Mouse (Mus musculus): ENCODE measurements around the gene Lipe. TPM values are rescaled to one million over a fixed set of nuclear protein-coding genes. Genes with fewer than 3 reads are reported as not detected.
A peak's percentile ranks its signal among the peaks of the same experiment; 100 is the strongest.

Gene Lipe
- 250 and 254 TPM in 2 replicates for polyA plus RNA-seq (2012; rRNA removed)

- H3K36me3 ChIP-seq (ENCODE audit: control insufficient read depth, insufficient read depth, low read length) = no peaks in the 10 kb centered on the region; the same call in 1 of the 2 replicates
- TF ChIP-seq POLR2A (IDR thresholded peaks at IDR 0.05; ENCODE audit: control insufficient read depth, low read depth, low read length) (no peak), CTCF (IDR thresholded peaks at IDR 0.05; ENCODE audit: control insufficient read depth, insufficient read depth, insufficient replicate concordance, low read depth, low read length) (no peak)
- no peaks in the 10 kb centered on the region for H3K27me3 ChIP-seq (ENCODE audit: control insufficient read depth, insufficient read depth, low read length)
- H3K4me1 ChIP-seq (ENCODE audit: control insufficient read depth, insufficient read depth, low read length) = peaks cover 5% of the 10 kb centered on the region
- H3K4me3 ChIP-seq (ENCODE audit: control insufficient read depth, low read depth, low read length) = peak within 1 kb of the TSS; percentile 98
- H3K27ac ChIP-seq (ENCODE audit: control insufficient read depth, insufficient read depth, low read depth, low read length) = peak within 1 kb of the TSS; percentile 96; the same call in 1 of the 2 replicates
Observed at GRCm38 (mm10) chr7:25398610-25399009, at the start of gene Lipe. TSS of gene Lipe (minus strand) at chr7:25398710.

DNA sequence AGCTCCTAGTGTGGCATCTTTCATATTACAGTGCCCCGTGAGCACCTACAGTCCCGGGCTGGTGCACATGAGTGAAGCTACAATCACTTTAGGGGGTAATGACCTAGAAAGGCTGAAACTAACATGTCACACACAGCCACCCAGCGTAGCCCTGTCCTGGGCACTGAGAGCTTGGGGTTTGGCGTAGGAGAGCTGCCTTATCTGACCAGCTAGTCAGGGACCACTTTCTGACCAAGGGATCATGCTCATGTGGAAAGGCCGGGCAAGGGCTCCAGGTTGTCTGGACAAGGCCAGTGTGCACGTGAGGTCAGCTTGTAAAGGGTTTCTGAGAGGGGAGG, 42.3 kb upstream of the Lipe start:
- TF ChIP-seq POLR2A (IDR thresholded peaks at IDR 0.05; ENCODE audit: control insufficient read depth, low read depth, low read length) (no peak), CTCF (IDR thresholded peaks at IDR 0.05; ENCODE audit: control insufficient read depth, insufficient read depth, insufficient replicate concordance, low read depth, low read length) (no peak)
- no peaks in the 10 kb centered on the region for H3K4me1 ChIP-seq (ENCODE audit: control insufficient read depth, insufficient read depth, low read length)
- H3K27me3 ChIP-seq (ENCODE audit: control insufficient read depth, insufficient read depth, low read length) = no peaks in the 10 kb centered on the region
- H3K27ac ChIP-seq (ENCODE audit: control insufficient read depth, insufficient read depth, low read depth, low read length) = no peak overlapping the region
- no peaks in the 10 kb centered on the region; the same call in 1 of the 2 replicates for H3K36me3 ChIP-seq (ENCODE audit: control insufficient read depth, insufficient read depth, low read length)
- no peak overlapping the region for H3K4me3 ChIP-seq (ENCODE audit: control insufficient read depth, low read depth, low read length)

- TF ChIP-seq CTCF (IDR thresholded peaks at IDR 0.05; ENCODE audit: control insufficient read depth, insufficient read depth, insufficient replicate concordance, low read depth, low read length) (no peak), POLR2A (IDR thresholded peaks at IDR 0.05; ENCODE audit: control insufficient read depth, low read depth, low read length) (no peak)
- Histone ChIP-seq H3K27me3 (ENCODE audit: control insufficient read depth, insufficient read depth, low read length) (no peaks in the 10 kb centered on the region), H3K4me1 (ENCODE audit: control insufficient read depth, insufficient read depth, low read length) (no peaks in the 10 kb centered on the region), H3K27ac (ENCODE audit: control insufficient read depth, insufficient read depth, low read depth, low read length) (no peak overlapping the region), H3K4me3 (ENCODE audit: control insufficient read depth, low read depth, low read length) (no peak overlapping the region), H3K36me3 (ENCODE audit: control insufficient read depth, insufficient read depth, low read length) (no peaks in the 10 kb centered on the region; the same call in 1 of the 2 replicates)
Observed at GRCm38 (mm10) chr7:25439978-25440815, 41.7 kb upstream of the Lipe start.

DNA sequence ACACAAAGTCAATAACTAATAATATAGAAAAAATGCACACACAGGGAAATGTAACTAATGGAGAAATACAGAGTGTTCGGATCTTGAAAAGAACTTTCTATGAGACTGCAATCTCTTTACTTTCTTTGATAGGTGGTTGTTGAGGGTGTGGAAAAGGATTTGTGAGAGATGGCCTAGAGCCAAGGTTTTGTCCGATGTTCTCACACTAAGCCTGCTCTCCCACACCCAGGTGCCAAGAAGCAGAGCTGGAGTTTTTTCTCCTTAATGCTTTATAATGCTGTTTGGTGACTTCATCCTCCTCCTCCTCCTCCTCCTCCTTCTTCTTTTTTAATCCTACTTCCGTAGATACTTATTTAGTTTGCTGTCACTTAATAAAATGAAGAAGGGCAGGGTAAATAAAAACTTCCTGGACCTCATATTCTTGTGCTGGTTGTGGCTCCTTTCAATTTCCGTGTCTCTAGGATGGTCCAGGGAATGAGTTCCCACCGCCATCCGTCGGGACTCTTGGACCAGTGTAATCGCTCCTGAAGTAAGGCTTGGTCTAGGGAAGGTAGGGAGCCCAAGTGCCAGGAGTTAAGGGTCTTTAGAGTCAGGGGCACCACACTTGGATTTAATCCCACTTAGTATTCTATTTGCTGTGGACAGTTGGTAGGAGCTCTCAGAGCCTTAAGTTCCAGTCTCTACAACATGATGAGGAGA, 40.8 kb upstream of the Lipe start:
- Histone ChIP-seq H3K4me1 (ENCODE audit: control insufficient read depth, insufficient read depth, low read length) (no peaks in the 10 kb centered on the region), H3K27ac (ENCODE audit: control insufficient read depth, insufficient read depth, low read depth, low read length) (no peak overlapping the region), H3K27me3 (ENCODE audit: control insufficient read depth, insufficient read depth, low read length) (no peaks in the 10 kb centered on the region), H3K4me3 (ENCODE audit: control insufficient read depth, low read depth, low read length) (no peak overlapping the region), H3K36me3 (ENCODE audit: control insufficient read depth, insufficient read depth, low read length) (no peaks in the 10 kb centered on the region; the same call in 1 of the 2 replicates)
- TF ChIP-seq POLR2A (IDR thresholded peaks at IDR 0.05; ENCODE audit: control insufficient read depth, low read depth, low read length) = no peak
- TF ChIP-seq CTCF (IDR thresholded peaks at IDR 0.05; ENCODE audit: control insufficient read depth, insufficient read depth, insufficient replicate concordance, low read depth, low read length) = no peak

- no peaks in the 10 kb centered on the region; the same call in 1 of the 2 replicates for H3K36me3 ChIP-seq (ENCODE audit: control insufficient read depth, insufficient read depth, low read length)
- no peaks in the 10 kb centered on the region for H3K27me3 ChIP-seq (ENCODE audit: control insufficient read depth, insufficient read depth, low read length)
- TF ChIP-seq CTCF (IDR thresholded peaks at IDR 0.05; ENCODE audit: control insufficient read depth, insufficient read depth, insufficient replicate concordance, low read depth, low read length) (no peak), POLR2A (IDR thresholded peaks at IDR 0.05; ENCODE audit: control insufficient read depth, low read depth, low read length) (no peak)
- H3K4me3 ChIP-seq (ENCODE audit: control insufficient read depth, low read depth, low read length) = no peak overlapping the region
- no peaks in the 10 kb centered on the region for H3K4me1 ChIP-seq (ENCODE audit: control insufficient read depth, insufficient read depth, low read length)
- H3K27ac ChIP-seq (ENCODE audit: control insufficient read depth, insufficient read depth, low read depth, low read length) = no peak overlapping the region
Observed at GRCm38 (mm10) chr7:25436704-25437103, 38.2 kb upstream of the Lipe start.

DNA sequence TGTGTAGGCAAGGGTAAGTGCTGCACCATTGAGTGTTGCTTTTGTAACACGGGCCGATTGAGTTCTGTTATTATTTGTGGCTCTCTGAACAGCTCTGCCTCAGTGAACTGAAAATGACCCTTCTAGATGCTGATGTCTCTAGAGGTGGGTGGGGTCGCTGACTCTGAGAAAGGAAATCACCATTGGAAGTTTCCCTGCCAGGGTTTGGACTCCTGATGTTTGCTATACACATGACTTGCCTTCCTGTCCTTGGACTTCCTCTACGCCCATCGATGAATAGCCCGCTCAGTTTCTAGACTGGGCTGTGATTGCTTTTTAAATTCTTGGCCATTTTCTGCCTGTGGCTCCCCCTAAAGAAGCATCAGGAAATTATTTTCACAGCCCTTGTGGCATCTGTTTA, 37.7 kb upstream of the Lipe start:
- Histone ChIP-seq H3K27ac (ENCODE audit: control insufficient read depth, insufficient read depth, low read depth, low read length) (no peak overlapping the region), H3K4me1 (ENCODE audit: control insufficient read depth, insufficient read depth, low read length) (no peaks in the 10 kb centered on the region), H3K36me3 (ENCODE audit: control insufficient read depth, insufficient read depth, low read length) (no peaks in the 10 kb centered on the region; the same call in 1 of the 2 replicates), H3K4me3 (ENCODE audit: control insufficient read depth, low read depth, low read length) (no peak overlapping the region), H3K27me3 (ENCODE audit: control insufficient read depth, insufficient read depth, low read length) (no peaks in the 10 kb centered on the region)
- TF ChIP-seq CTCF (IDR thresholded peaks at IDR 0.05; ENCODE audit: control insufficient read depth, insufficient read depth, insufficient replicate concordance, low read depth, low read length) (no peak), POLR2A (IDR thresholded peaks at IDR 0.05; ENCODE audit: control insufficient read depth, low read depth, low read length) (no peak)

- no peak overlapping the region for H3K4me3 ChIP-seq (ENCODE audit: control insufficient read depth, low read depth, low read length)
- H3K4me1 ChIP-seq (ENCODE audit: control insufficient read depth, insufficient read depth, low read length) = no peaks in the 10 kb centered on the region
- TF ChIP-seq CTCF (IDR thresholded peaks at IDR 0.05; ENCODE audit: control insufficient read depth, insufficient read depth, insufficient replicate concordance, low read depth, low read length) (no peak), POLR2A (IDR thresholded peaks at IDR 0.05; ENCODE audit: control insufficient read depth, low read depth, low read length) (no peak)
- H3K27me3 ChIP-seq (ENCODE audit: control insufficient read depth, insufficient read depth, low read length) = no peaks in the 10 kb centered on the region
- no peaks in the 10 kb centered on the region; the same call in 1 of the 2 replicates for H3K36me3 ChIP-seq (ENCODE audit: control insufficient read depth, insufficient read depth, low read length)
- no peak overlapping the region for H3K27ac ChIP-seq (ENCODE audit: control insufficient read depth, insufficient read depth, low read depth, low read length)
Observed at GRCm38 (mm10) chr7:25435546-25435851, 37.0 kb upstream of the Lipe start.
